Mouse (Mus musculus) neural tube, embryonic 13.5 days (tissue): ENCODE data around the gene Mrps26. TPM values are rescaled to one million over a fixed set of nuclear protein-coding genes. Genes with fewer than 3 reads are reported as not detected.

Source experiments
- ATAC-seq: fragments of 200-750 bp; cut with Nextera tagmentation; 2 replicates; pipeline ENCODE4 v1.8.0; 2017; ENCODE audit warnings: low read depth, mild to moderate bottlenecking, moderate TSS enrichment, moderate library complexity
- H3K27ac ChIP-seq: fragments of 300-500 bp; sonication (generic); replicated peaks from 2 replicates; pipeline ENCODE4 v1.5.1; 2015; ENCODE audit warnings: moderate library complexity, mild to moderate bottlenecking, inconsistent platforms
- H3K27me3 ChIP-seq: fragments of 300-500 bp; sonication (generic); 2 replicates; pipeline ENCODE4 v1.6.1; 2015; ENCODE audit warnings: mild to moderate bottlenecking, inconsistent platforms
- H3K36me3 ChIP-seq: fragments of 300-500 bp; sonication (generic); 2 replicates; pipeline ENCODE4 v1.6.1; 2015; ENCODE audit warnings: mild to moderate bottlenecking, inconsistent platforms
- H3K4me1 ChIP-seq: fragments of 300-500 bp; sonication (generic); replicated peaks from 2 replicates; pipeline ENCODE4 v1.6.1; 2015; ENCODE audit warnings: inconsistent platforms
- H3K4me2 ChIP-seq: fragments of 300-500 bp; sonication (generic); 2 replicates; pipeline ENCODE4 v1.6.1; 2015; ENCODE audit warnings: inconsistent platforms, mild to moderate bottlenecking, moderate library complexity
- H3K4me3 ChIP-seq: fragments of 300-500 bp; sonication (generic); 2 replicates; pipeline ENCODE4 v1.5.1; 2015; ENCODE audit warnings: mild to moderate bottlenecking, inconsistent platforms
- H3K9ac ChIP-seq: fragments of 300-500 bp; sonication (generic); 2 replicates; pipeline ENCODE4 v1.6.1; 2015; ENCODE audit warnings: moderate library complexity, mild to moderate bottlenecking, inconsistent platforms
- H3K9me3 ChIP-seq: fragments of 300-500 bp; sonication (generic); 2 replicates; pipeline ENCODE4 v1.6.1; 2016; ENCODE audit warnings: inconsistent platforms
- WGBS: fragments of 180-500 bp; shearing (Covaris S2); methylation state at CpG from one replicate; pipeline ENCODE4 v1.1.7; 2015; 5-methylcytosine and 5-hydroxymethylcytosine counted together
- polyA plus RNA-seq: library from polyadenylated mRNA; unstranded; fragments of >200 nt; fragmentation: Nextera tagmentation; extraction: Ambion mirVana; gene quantifications from 2 replicates; pipeline ENCODE4 v1.2.1, GENCODE M21; 2015

Gene Mrps26
- polyA plus RNA-seq, 1 experiment from 2014 or later = 87.0 TPM

DNA sequence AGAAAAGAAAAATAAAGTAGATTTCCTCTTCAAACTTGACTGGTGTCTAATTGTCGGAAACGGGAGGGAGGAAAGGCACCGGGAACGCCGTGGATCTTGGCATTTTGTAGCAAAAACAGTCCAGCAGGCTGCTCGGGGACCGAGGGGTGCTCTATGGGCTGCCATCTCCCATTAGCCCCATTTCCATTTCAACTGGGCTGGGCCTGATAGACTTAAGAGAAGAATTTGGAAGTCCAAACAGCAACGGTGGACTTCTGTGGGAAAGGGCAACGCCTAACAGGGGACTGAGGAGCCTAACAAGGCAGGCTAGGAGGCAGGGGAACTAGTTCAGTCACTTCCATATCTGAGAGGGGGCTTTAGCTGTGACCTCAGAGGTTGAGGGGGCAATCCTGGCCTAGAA, 13.5 kb downstream of the Mrps26 start:
- Histone ChIP-seq H3K9me3 (no peaks in the 10 kb centered on the region), H3K4me2 (peak overlapping the region; percentile 53), H3K9ac (0 out of 2 replicates have a peak overlapping the region, but pooled peaks have one; percentile 54), H3K4me1 (peaks cover 31% of the 10 kb centered on the region), H3K4me3 (peak overlapping the region; percentile 27), H3K27me3 (peaks cover 80% of the 10 kb centered on the region), H3K36me3 (no peaks in the 10 kb centered on the region), H3K27ac (no peak overlapping the region)
- WGBS = 2% methylated on average over 9 of the region's 9 CpGs
- no peak for ATAC-seq

DNA sequence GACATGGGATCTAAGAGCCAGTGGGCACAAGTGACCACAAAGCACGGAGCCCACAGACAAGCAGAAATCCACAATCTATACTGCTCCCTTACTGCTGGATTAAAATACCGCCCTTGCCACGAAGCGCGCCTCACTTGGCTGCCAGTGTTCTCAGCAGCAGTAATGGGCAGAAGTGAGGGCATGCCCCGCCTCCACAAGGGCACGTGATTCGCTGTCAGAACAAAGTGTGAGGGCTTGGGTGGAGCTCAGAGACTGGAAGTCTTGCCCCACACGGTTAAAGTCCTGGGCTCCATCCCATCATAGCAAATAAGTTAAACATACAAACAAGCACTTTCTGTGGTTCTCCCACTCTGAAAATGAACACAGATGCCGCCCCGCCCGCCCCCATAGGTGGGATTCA, 14.1 kb downstream of the Mrps26 start:
- Histone ChIP-seq H3K4me2 (peak overlapping the region; percentile 22; the same call in 1 of the 2 replicates), H3K27ac (no peak overlapping the region), H3K9me3 (no peaks in the 10 kb centered on the region), H3K27me3 (peaks cover 87% of the 10 kb centered on the region), H3K4me1 (peaks cover 31% of the 10 kb centered on the region), H3K36me3 (no peaks in the 10 kb centered on the region), H3K4me3 (no peak overlapping the region), H3K9ac (no peak overlapping the region)
- ATAC-seq = no peak
- WGBS = 5% methylated on average over 12 of the region's 12 CpGs

GRCm38 (mm10) chr2:130578148-130578547, 14.6 kb downstream of the Mrps26 start:
- Histone ChIP-seq H3K9me3 (no peaks in the 10 kb centered on the region), H3K9ac (no peak overlapping the region), H3K27me3 (peaks cover 92% of the 10 kb centered on the region), H3K4me3 (no peak overlapping the region), H3K27ac (no peak overlapping the region), H3K4me2 (no peak overlapping the region), H3K4me1 (peaks cover 31% of the 10 kb centered on the region), H3K36me3 (no peaks in the 10 kb centered on the region)
- 0 out of 2 replicates have a peak, but pooled peaks have one; percentile 51 for ATAC-seq
- 13% methylated on average over 11 of the region's 11 CpGs for WGBS

- H3K9ac ChIP-seq = no peak overlapping the region
- H3K4me3 ChIP-seq = no peak overlapping the region
- H3K27ac ChIP-seq = no peak overlapping the region
- no peak overlapping the region for H3K4me2 ChIP-seq
- no peak for ATAC-seq
- H3K27me3 ChIP-seq = peaks cover 96% of the 10 kb centered on the region
- 3% methylated on average over 8 of the region's 8 CpGs for WGBS
- peaks cover 31% of the 10 kb centered on the region for H3K4me1 ChIP-seq
- H3K9me3 ChIP-seq = no peaks in the 10 kb centered on the region
- H3K36me3 ChIP-seq = no peaks in the 10 kb centered on the region
Measured at GRCm38 (mm10) chr2:130579791-130580190, 16.2 kb downstream of the Mrps26 start.

- no peaks in the 10 kb centered on the region for H3K36me3 ChIP-seq
- H3K4me3 ChIP-seq = peak overlapping the region; percentile 28
- no peaks in the 10 kb centered on the region for H3K9me3 ChIP-seq
- 2% methylated on average over 16 of the region's 16 CpGs for WGBS
- peaks cover 28% of the 10 kb centered on the region for H3K4me1 ChIP-seq
- H3K9ac ChIP-seq = 0 out of 2 replicates have a peak overlapping the region, but pooled peaks have one; percentile 41
- no peak overlapping the region for H3K27ac ChIP-seq
- H3K4me2 ChIP-seq = peak overlapping the region; percentile 51
- H3K27me3 ChIP-seq = peaks cover 83% of the 10 kb centered on the region
- no peak for ATAC-seq
Measured at GRCm38 (mm10) chr2:130581201-130581600, 17.7 kb downstream of the Mrps26 start.

- Histone ChIP-seq H3K4me2 (no peak within 1 kb of the TSS), H3K27me3 (peaks cover 69% of the 10 kb centered on the region)
Measured at GRCm38 (mm10) chr2:130582552-130582951, 19.0 kb downstream of the Mrps26 start, which contains the start of gene Avp. Gene Avp (minus strand): TSS chr2:130582554.

GRCm38 (mm10) chr2:130583902-130584560, 20.5 kb downstream of the Mrps26 start:
- no peak overlapping the region for H3K9ac ChIP-seq
- peaks cover 13% of the 10 kb centered on the region for H3K4me1 ChIP-seq
- H3K9me3 ChIP-seq = no peaks in the 10 kb centered on the region
- no peaks in the 10 kb centered on the region for H3K36me3 ChIP-seq
- H3K27ac ChIP-seq = no peak overlapping the region
- no peak for ATAC-seq
- H3K4me3 ChIP-seq = no peak overlapping the region
- peaks cover 54% of the 10 kb centered on the region for H3K27me3 ChIP-seq
- no peak overlapping the region for H3K4me2 ChIP-seq
- WGBS = 80% methylated on average over 10 of the region's 10 CpGs

More at GRCm38 (mm10) chr2:130582552-130582951, 19.0 kb downstream of the Mrps26 start, which contains the start of gene Avp:
- H3K9ac ChIP-seq = no peak within 1 kb of the TSS
- no peaks in the 10 kb centered on the region for H3K36me3 ChIP-seq
- WGBS = 40% methylated on average over 10 of the region's 10 CpGs
- ATAC-seq = no peak
- no peaks in the 10 kb centered on the region for H3K9me3 ChIP-seq
- H3K4me1 ChIP-seq = peaks cover 16% of the 10 kb centered on the region
- H3K27ac ChIP-seq = no peak within 1 kb of the TSS
- no peak within 1 kb of the TSS for H3K4me3 ChIP-seq

DNA sequence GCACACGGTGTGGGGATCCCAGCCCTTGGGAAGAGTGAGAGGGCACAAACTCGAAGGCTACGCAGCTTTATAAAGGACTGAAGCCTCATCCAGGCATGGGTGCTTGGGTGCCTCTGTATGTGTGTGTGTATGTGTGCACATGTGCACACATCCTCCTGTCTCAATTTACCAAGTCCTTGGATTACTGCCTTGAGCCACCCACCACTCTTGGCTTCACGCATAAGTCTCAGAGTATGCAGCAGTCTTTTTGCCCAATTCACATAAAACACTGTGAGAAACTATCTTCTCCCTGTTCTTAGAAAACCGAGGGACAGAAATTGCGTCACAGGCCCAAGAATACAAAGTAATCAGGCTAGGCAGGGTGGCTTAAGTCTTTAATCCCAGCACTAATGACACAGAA, 22.5 kb downstream of the Mrps26 start:
- Histone ChIP-seq H3K4me1 (peaks cover 4% of the 10 kb centered on the region), H3K9me3 (no peaks in the 10 kb centered on the region), H3K36me3 (peaks cover 16% of the 10 kb centered on the region), H3K27me3 (peaks cover 34% of the 10 kb centered on the region), H3K4me3 (no peak overlapping the region), H3K4me2 (no peak overlapping the region), H3K27ac (no peak overlapping the region), H3K9ac (no peak overlapping the region)
- 86% methylated on average over 6 of the region's 6 CpGs for WGBS
- no peak for ATAC-seq

DNA sequence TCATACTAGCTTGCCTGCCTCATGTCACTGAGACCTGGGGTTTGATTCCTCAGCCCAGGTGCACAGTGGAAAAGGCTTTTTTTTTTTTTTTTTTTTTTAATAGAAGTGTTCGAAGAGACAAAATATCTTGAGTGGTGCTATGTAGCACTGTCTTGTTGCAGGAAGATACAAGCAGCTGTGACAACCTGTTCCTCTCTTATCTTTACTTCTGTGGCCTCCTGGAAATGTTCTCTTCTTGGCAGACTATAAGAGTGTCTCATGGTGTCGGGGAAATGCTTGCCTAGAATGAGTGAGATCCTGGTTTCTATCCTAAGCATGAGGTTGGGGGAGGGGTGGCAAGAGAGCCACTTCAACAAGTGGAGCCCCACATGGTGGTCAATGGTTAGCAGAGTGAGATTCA, 24.8 kb downstream of the Mrps26 start:
- Histone ChIP-seq H3K27ac (no peak overlapping the region), H3K9me3 (no peaks in the 10 kb centered on the region), H3K4me3 (no peak overlapping the region), H3K4me2 (no peak overlapping the region), H3K4me1 (no peaks in the 10 kb centered on the region), H3K27me3 (peaks cover 11% of the 10 kb centered on the region), H3K36me3 (peaks cover 32% of the 10 kb centered on the region), H3K9ac (no peak overlapping the region)
- ATAC-seq = no peak
- 80% methylated on average over 2 of the region's 2 CpGs for WGBS

GRCm38 (mm10) chr2:130589157-130589556, 25.6 kb downstream of the Mrps26 start:
- Histone ChIP-seq H3K4me1 (no peaks in the 10 kb centered on the region), H3K27ac (no peak overlapping the region), H3K4me2 (no peak overlapping the region), H3K36me3 (peaks cover 33% of the 10 kb centered on the region), H3K9me3 (no peaks in the 10 kb centered on the region), H3K4me3 (no peak overlapping the region), H3K27me3 (peaks cover 4% of the 10 kb centered on the region; the same call in 1 of the 2 replicates), H3K9ac (no peak overlapping the region)
- no peak for ATAC-seq
- 67% methylated on average over 4 of the region's 4 CpGs for WGBS

- peaks cover 37% of the 10 kb centered on the region for H3K36me3 ChIP-seq
- H3K4me3 ChIP-seq = no peak overlapping the region
- H3K27ac ChIP-seq = no peak overlapping the region
- H3K9ac ChIP-seq = no peak overlapping the region
- no peak overlapping the region for H3K4me2 ChIP-seq
- no peaks in the 10 kb centered on the region for H3K9me3 ChIP-seq
- peaks cover 1% of the 10 kb centered on the region; the same call in 1 of the 2 replicates for H3K27me3 ChIP-seq
- H3K4me1 ChIP-seq = no peaks in the 10 kb centered on the region
- no peak for ATAC-seq
- WGBS = 96% methylated on average over 2 of the region's 2 CpGs
Measured at GRCm38 (mm10) chr2:130589761-130590160, 26.2 kb downstream of the Mrps26 start.

DNA sequence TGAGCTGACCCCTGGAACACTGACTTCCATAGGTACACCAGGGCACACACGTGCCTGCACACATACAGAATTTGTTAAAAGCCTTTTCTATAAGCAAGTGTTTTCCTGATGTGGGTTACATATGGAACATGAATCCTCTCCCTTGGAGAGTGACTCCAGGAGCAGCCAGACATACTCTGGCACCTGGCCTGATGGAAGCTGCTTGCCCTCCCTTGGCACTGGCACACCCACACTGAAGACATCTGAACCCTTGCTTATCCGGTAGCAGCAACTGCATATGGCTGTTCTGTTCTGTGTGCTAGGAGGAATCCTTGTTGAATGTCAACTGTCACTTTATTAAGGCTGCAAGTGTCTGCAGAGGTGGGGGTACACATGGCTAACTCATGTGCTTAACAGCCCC, 27.5 kb downstream of the Mrps26 start:
- no peak overlapping the region for H3K4me3 ChIP-seq
- no peaks in the 10 kb centered on the region for H3K9me3 ChIP-seq
- no peak overlapping the region for H3K4me2 ChIP-seq
- H3K36me3 ChIP-seq = peaks cover 50% of the 10 kb centered on the region
- 94% methylated on average over 2 of the region's 2 CpGs for WGBS
- no peak overlapping the region for H3K27ac ChIP-seq
- no peak overlapping the region for H3K9ac ChIP-seq
- no peaks in the 10 kb centered on the region for H3K27me3 ChIP-seq
- ATAC-seq = no peak
- no peaks in the 10 kb centered on the region for H3K4me1 ChIP-seq

- H3K4me1 ChIP-seq = no peaks in the 10 kb centered on the region
- H3K36me3 ChIP-seq = peaks cover 78% of the 10 kb centered on the region
- no peaks in the 10 kb centered on the region for H3K27me3 ChIP-seq
- no peak overlapping the region for H3K27ac ChIP-seq
- H3K9ac ChIP-seq = no peak overlapping the region
- no peak overlapping the region for H3K4me2 ChIP-seq
- 88% methylated on average over 1 of the region's 1 CpGs for WGBS
- no peak for ATAC-seq
- no peak overlapping the region for H3K4me3 ChIP-seq
- no peaks in the 10 kb centered on the region for H3K9me3 ChIP-seq
Measured at GRCm38 (mm10) chr2:130595596-130595995, 32.1 kb downstream of the Mrps26 start.
